Comparison of ENCODE assay signal across 29 mouse cellular contexts in the genomic region with DNA sequence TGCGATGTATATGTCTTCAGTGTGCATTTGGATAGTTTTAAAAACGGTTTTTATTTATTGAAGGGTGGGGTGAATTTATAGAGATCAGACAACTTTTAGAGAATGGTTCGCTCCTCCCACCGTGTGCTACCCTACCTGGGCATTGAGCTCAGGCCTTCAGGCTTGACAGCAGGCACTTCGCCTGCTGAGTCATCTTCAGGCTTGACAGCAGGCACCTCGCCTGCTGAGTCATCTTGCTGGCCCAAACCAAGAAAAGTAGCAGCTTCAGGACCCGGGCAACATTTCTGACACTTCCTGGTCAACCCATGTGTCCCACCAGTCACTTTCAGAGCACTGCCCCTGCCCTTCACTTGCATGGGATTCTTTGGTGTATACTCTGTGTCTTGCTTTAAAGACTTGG. TPM values are rescaled to one million over a fixed set of nuclear protein-coding genes. Genes with fewer than 3 reads are reported as not detected.
DNase-seq lines count a peak whose midpoint lies in the region; ATAC-seq and TF ChIP-seq lines count a peak whose summit lies in the region.
"Had no signal": no experiment of that assay in that cellular context is flagged by ENCODE, and none has a peak within 500 bp of the region (broad histone marks: within the 10 kb centered on the region; RNA-seq: fewer than 3 reads in every experiment).

No protein-coding gene starts in this region.

- in situ Hi-C loops in ES-E14 (cut with MboI; ENCODE audit: low sequenced_read_pairs in 2 of 2, unreplicated experiment in 2 of 2), result no loop called here

- no peaks in the 10 kb centered on the region for H3K36me3 ChIP-seq in liver, embryonic 12.5 days
- H3K36me3 ChIP-seq in liver, embryonic 11.5 days (ENCODE audit: control insufficient read depth, insufficient read depth, low read length), result no peaks in the 10 kb centered on the region
- H3K36me3 ChIP-seq in ES-E14 (ENCODE audit: control insufficient read depth, insufficient read depth, low read length, poor library complexity, severe bottlenecking), result no peaks in the 10 kb centered on the region; the same call in 1 of the 2 replicates
- no peaks in the 10 kb centered on the region for H3K36me3 ChIP-seq in kidney, adult 2 months (ENCODE audit: control insufficient read depth, insufficient read depth, low read length)
- H3K36me3 ChIP-seq: embryonic facial prominence, embryonic 15.5 days; heart, embryonic 13.5 days; limb, embryonic 12.5 days; midbrain, embryonic 15.5 days had no signal

- ATAC-seq in liver, embryonic 12.5 days, result peak; percentile 67; the same call in 1 of the 2 replicates
- ATAC-seq in liver, embryonic 11.5 days (replicated peaks; ENCODE audit: low FRiP score), result no peak
- ATAC-seq: midbrain, embryonic 15.5 days had no signal

- 51% methylated on average over 7 of the region's 7 CpGs for WGBS in liver, embryonic 12.5 days (ENCODE audit: insufficient replicate concordance)
- WGBS in liver, embryonic 11.5 days, result 66% methylated on average over 7 of the region's 7 CpGs
- WGBS in kidney, adult 2 months, result 94% methylated on average over 7 of the region's 7 CpGs

- H3K9me3 ChIP-seq in liver, embryonic 12.5 days (replicated peaks), result no peaks in the 10 kb centered on the region
- H3K9me3 ChIP-seq in liver, embryonic 11.5 days (ENCODE audit: control insufficient read depth, low read length), result peaks cover 5% of the 10 kb centered on the region; the same call in 1 of the 2 replicates
- peaks cover 2% of the 10 kb centered on the region; the same call in 1 of the 2 replicates for H3K9me3 ChIP-seq in ES-E14 (ENCODE audit: control insufficient read depth, insufficient read depth, low read depth, low read length)
- H3K9me3 ChIP-seq: embryonic facial prominence, embryonic 15.5 days; heart, embryonic 13.5 days; midbrain, embryonic 15.5 days had no signal

- H3K4me1 ChIP-seq in liver, embryonic 12.5 days, result peaks cover 23% of the 10 kb centered on the region
- peaks cover 5% of the 10 kb centered on the region; the same call in 1 of the 2 replicates for H3K4me1 ChIP-seq in liver, embryonic 11.5 days (replicated peaks; ENCODE audit: control insufficient read depth, insufficient read depth, low read length)
- H3K4me1 ChIP-seq in ES-E14 (ENCODE audit: control insufficient read depth in 2 of 2, insufficient read depth in 2 of 2, low read length in 2 of 2, poor library complexity in 1 of 2), result peaks cover 0 to 3% of the 10 kb centered on the region in 2 experiments; a peak in 1 of 4 replicates
- H3K4me1 ChIP-seq in kidney, adult 2 months (ENCODE audit: control insufficient read depth, insufficient read depth, low read length), result no peaks in the 10 kb centered on the region
- H3K4me1 ChIP-seq: embryonic facial prominence, embryonic 15.5 days; limb, embryonic 12.5 days; midbrain, embryonic 15.5 days had no signal

- no peak overlapping the region for H3K9ac ChIP-seq in liver, embryonic 12.5 days
- no peak overlapping the region for H3K9ac ChIP-seq in liver, embryonic 11.5 days (ENCODE audit: low read depth, low read length)
- H3K9ac ChIP-seq in ES-E14 (ENCODE audit: insufficient read depth, low read depth, low read length, poor library complexity, severe bottlenecking), result no peak overlapping the region
- H3K9ac ChIP-seq: embryonic facial prominence, embryonic 15.5 days; heart, embryonic 13.5 days; hindbrain, embryonic 14.5 days; limb, embryonic 12.5 days; midbrain, embryonic 15.5 days had no signal

- H3K4me3 ChIP-seq in liver, embryonic 12.5 days, result no peak overlapping the region
- no peak overlapping the region for H3K4me3 ChIP-seq in liver, embryonic 11.5 days (ENCODE audit: low read depth, low read length)
- H3K4me3 ChIP-seq in ES-E14 (ENCODE audit: insufficient read depth in 1 of 2, low read depth in 1 of 2, low read length in 2 of 2, poor library complexity in 1 of 2, severe bottlenecking in 1 of 2), result no peak overlapping the region
- H3K4me3 ChIP-seq in kidney, adult 2 months (ENCODE audit: insufficient read depth, low read depth, low read length), result no peak overlapping the region
- no peak overlapping the region for H3K4me3 ChIP-seq in layer of hippocampus, adult 2 months
- H3K4me3 ChIP-seq: embryonic facial prominence, embryonic 15.5 days; heart, embryonic 13.5 days; limb, embryonic 12.5 days; megakaryocyte, embryonic 14.5 days; midbrain, embryonic 15.5 days had no signal

- peaks cover 40% of the 10 kb centered on the region for H3K27me3 ChIP-seq in liver, embryonic 12.5 days (replicated peaks)
- no peaks in the 10 kb centered on the region; the same call in 1 of the 2 replicates for H3K27me3 ChIP-seq in liver, embryonic 11.5 days (replicated peaks; ENCODE audit: control insufficient read depth, insufficient read depth, low read length)
- no peaks in the 10 kb centered on the region for H3K27me3 ChIP-seq in kidney, adult 2 months (replicated peaks; ENCODE audit: control insufficient read depth, insufficient read depth, low read length)
- H3K27me3 ChIP-seq: embryonic facial prominence, embryonic 15.5 days; heart, embryonic 13.5 days; limb, embryonic 12.5 days; midbrain, embryonic 15.5 days had no signal

- H3K27ac ChIP-seq in liver, embryonic 12.5 days, result peak overlapping the region; percentile 53; the same call in 1 of the 2 replicates
- no peak overlapping the region for H3K27ac ChIP-seq in liver, embryonic 11.5 days (ENCODE audit: low read depth, low read length)
- peak overlapping the region; percentile 56; the same call in 1 of the 2 replicates for H3K27ac ChIP-seq in ES-E14 (ENCODE audit: insufficient read depth, low read depth, low read length, poor library complexity, severe bottlenecking)
- no peak overlapping the region for H3K27ac ChIP-seq in kidney, adult 2 months (ENCODE audit: insufficient read depth, low read depth, low read length)
- H3K27ac ChIP-seq in layer of hippocampus, adult 2 months, result no peak overlapping the region
- H3K27ac ChIP-seq: embryonic facial prominence, embryonic 15.5 days; heart, embryonic 13.5 days; hindbrain, embryonic 14.5 days; limb, embryonic 12.5 days; midbrain, embryonic 15.5 days; stomach, postnatal 0 days had no signal

- no peak for TF ChIP-seq CTCF in kidney, adult 2 months (conservative IDR thresholded peaks at IDR 0.05; ENCODE audit: insufficient read depth, insufficient read length, low read depth, low read length)
- no peak for TF ChIP-seq CTCF in layer of hippocampus, adult 2 months (conservative IDR thresholded peaks at IDR 0.05)

- no peak overlapping the region for H3K4me2 ChIP-seq in liver, embryonic 12.5 days
- no peak overlapping the region for H3K4me2 ChIP-seq in liver, embryonic 11.5 days
- H3K4me2 ChIP-seq: embryonic facial prominence, embryonic 15.5 days; heart, embryonic 13.5 days; hindbrain, embryonic 14.5 days; limb, embryonic 12.5 days; midbrain, embryonic 15.5 days had no signal

- no peak for DNase-seq in liver, embryonic 11.5 days (ENCODE audit: low spot score)
- DNase-seq in ES-E14 (ENCODE audit: low read depth, low spot score), result no peak
- peak; percentile 43 for DNase-seq in brain, adult 2 months (ENCODE audit: low read depth, low spot score)
- DNase-seq in kidney, adult 2 months, result no peak
- DNase-seq in layer of hippocampus, adult 2 months (ENCODE audit: low spot score in 2 of 2), result no peak
- DNase-seq in kidney, adult 9 months, result no peak
- DNase-seq: cerebellum, postnatal 14 days; embryo, embryonic 11 days; heart, adult 11 months; kidney, postnatal 36 days; lung, adult 18-20 months; lung, postnatal 14 days; right cerebral cortex, postnatal 4 days had no signal

- no peak for TF ChIP-seq POLR2A in kidney, adult 2 months (IDR thresholded peaks at IDR 0.05; ENCODE audit: low read depth, low read length)

TF ChIP-seq in ES-E14, 5 proteins besides CTCF, POLR2A, EP300 and RAD21:
- TF ChIP-seq CHD2 (IDR thresholded peaks at IDR 0.05; ENCODE audit: low read depth, low read length) (no peak), MAFK (IDR thresholded peaks at IDR 0.05; ENCODE audit: insufficient read depth, low read depth, low read length) (peak; percentile 60), ZNF384 (IDR thresholded peaks at IDR 0.05; ENCODE audit: low read depth, low read length) (no peak)

RNA-seq across cellular contexts. Expression of gene Olfr718-ps1, which starts 12.3 kb away (rescaled TPM):
- not detected in 2 replicates for polyA plus RNA-seq in liver, embryonic 12.5 days (2016; fragmentation: Nextera tagmentation; extraction: Ambion mirVana)
- not detected in 2 replicates for polyA plus RNA-seq in liver, embryonic 11.5 days (2014; fragmentation: Nextera tagmentation; extraction: Ambion mirVana)
- 0.05 and 0.36 TPM in 2 replicates for total RNA-seq in ES-E14 (2012; rRNA removed)
- not detected in 2 replicates for polyA plus RNA-seq in kidney, adult 2 months (2012; rRNA removed)
- total RNA-seq in layer of hippocampus, adult 2 months (2021), result under 1 TPM; 0.07 to 0.26 TPM
- total RNA-seq: gastrocnemius, adult 18-20 months; heart, postnatal 25 days; neutrophil, adult 5-6 weeks had no signal
- polyA plus RNA-seq: heart, embryonic 13.5 days; intestine, embryonic 14.5 days; limb, embryonic 12.5 days; stomach, postnatal 0 days; urinary bladder, adult 2 months had no signal

RNA-seq across cellular contexts. Expression of gene Rnf216, which starts 22.2 kb away (rescaled TPM):
- 28.5 and 30.1 TPM in 2 replicates for polyA plus RNA-seq in liver, embryonic 12.5 days (2016; fragmentation: Nextera tagmentation; extraction: Ambion mirVana)
- 28.7 and 34.7 TPM in 2 replicates for polyA plus RNA-seq in liver, embryonic 11.5 days (2014; fragmentation: Nextera tagmentation; extraction: Ambion mirVana)
- 17.7 and 23.8 TPM in 2 replicates for total RNA-seq in ES-E14 (2012; rRNA removed)
- polyA plus RNA-seq in kidney, adult 2 months (2012; rRNA removed), result 22.7 and 23.5 TPM in 2 replicates
- 10 to 100 TPM; 47.8 to 52.5 TPM for total RNA-seq in layer of hippocampus, adult 2 months (2021)

RNA-seq across cellular contexts. Expression of gene Rbak, which starts 45.5 kb away (rescaled TPM):
- polyA plus RNA-seq in liver, embryonic 12.5 days (2016; fragmentation: Nextera tagmentation; extraction: Ambion mirVana), result 3.5 and 3.7 TPM in 2 replicates
- polyA plus RNA-seq in liver, embryonic 11.5 days (2014; fragmentation: Nextera tagmentation; extraction: Ambion mirVana), result 6.7 and 8.9 TPM in 2 replicates
- total RNA-seq in ES-E14 (2012; rRNA removed), result 11.2 and 11.5 TPM in 2 replicates
- 2.7 and 2.8 TPM in 2 replicates for polyA plus RNA-seq in kidney, adult 2 months (2012; rRNA removed)
- 10 to 100 TPM; 15.2 to 17.4 TPM for total RNA-seq in layer of hippocampus, adult 2 months (2021)

RNA-seq across cellular contexts. Expression of gene Spdye4b, which starts 45.8 kb away (rescaled TPM):
- polyA plus RNA-seq in liver, embryonic 12.5 days (2016; fragmentation: Nextera tagmentation; extraction: Ambion mirVana), result not detected in 2 replicates
- polyA plus RNA-seq in liver, embryonic 11.5 days (2014; fragmentation: Nextera tagmentation; extraction: Ambion mirVana), result 0.21 TPM in 1 of 2 replicates, not detected in the other
- total RNA-seq in ES-E14 (2012; rRNA removed), result 0.45 and 0.48 TPM in 2 replicates
- not detected in 2 replicates for polyA plus RNA-seq in kidney, adult 2 months (2012; rRNA removed)
- not detected for total RNA-seq in layer of hippocampus, adult 2 months (2021)
- total RNA-seq: gastrocnemius, adult 18-20 months; heart, postnatal 25 days; layer of hippocampus, postnatal 14 days had no signal
- polyA plus RNA-seq: embryonic facial prominence, embryonic 15.5 days; forebrain, embryonic 11.5 days; heart, embryonic 13.5 days; hindbrain, embryonic 14.5 days; intestine, embryonic 14.5 days; kidney, embryonic 14.5 days; limb, embryonic 12.5 days; midbrain, embryonic 15.5 days; stomach, postnatal 0 days; urinary bladder, adult 2 months had no signal

Comparison
In these comparisons a context has a peak if more than half of its experiments do, and no peak if none do; other contexts are left out.
1. H3K27ac ChIP-seq: peak in liver, embryonic 12.5 days (single experiment) and ES-E14 (single experiment); none in liver, embryonic 11.5 days (single experiment), kidney, adult 2 months (single experiment) and layer of hippocampus, adult 2 months (single experiment).